In the genomic region with DNA sequence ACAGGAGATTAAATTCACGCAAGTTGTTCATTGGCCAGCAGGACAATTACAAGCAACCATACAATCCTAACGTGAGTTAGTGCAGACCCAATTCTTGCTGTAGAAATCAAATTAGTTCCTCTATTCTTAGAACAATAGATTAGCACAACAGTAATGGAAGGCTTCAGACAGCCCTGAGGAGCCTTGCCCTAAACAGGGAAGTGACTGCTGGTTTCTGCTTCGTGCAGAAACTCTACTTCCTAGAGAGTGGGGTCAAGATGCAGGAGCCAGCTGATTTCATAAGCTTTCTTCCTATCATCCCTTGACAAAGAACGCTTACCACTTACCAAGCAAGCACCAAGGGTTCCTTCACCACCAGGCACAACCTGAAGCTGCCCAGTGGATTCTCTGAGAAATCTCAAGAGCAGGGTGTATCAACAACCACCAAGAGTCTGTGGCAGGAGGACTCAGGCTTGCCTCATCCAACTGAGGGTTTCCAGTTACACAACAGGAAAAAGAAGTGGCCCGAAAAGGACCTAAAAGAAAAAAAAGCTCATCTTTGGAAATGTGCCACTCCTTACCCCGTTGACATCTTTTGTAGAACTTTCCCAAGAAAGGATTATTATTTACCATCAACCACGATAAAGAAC, we compare ENCODE assay signal across 26 mouse cellular contexts.
DNase-seq lines count a peak whose midpoint lies in the region; ATAC-seq and TF ChIP-seq lines count a peak whose summit lies in the region.
"Had no signal": no experiment of that assay in that cellular context is flagged by ENCODE, and none has a peak within 500 bp of the region (broad histone marks: within the 10 kb centered on the region; RNA-seq: fewer than 3 reads in every experiment).

No protein-coding gene starts in this region.

- H3K27ac ChIP-seq in liver, embryonic 16.5 days (ENCODE audit: low read length): peak overlapping the region; percentile 25; the same call in 1 of the 2 replicates
- peak overlapping the region; percentile 73; the same call in 1 of the 2 replicates for H3K27ac ChIP-seq in bone marrow, adult 2 months (ENCODE audit: control insufficient read depth, insufficient read depth, low read depth, low read length, poor library complexity)
- no peak overlapping the region for H3K27ac ChIP-seq in midbrain, embryonic 11.5 days (ENCODE audit: low read depth, low read length)
- H3K27ac ChIP-seq: embryonic facial prominence, embryonic 12.5 days; hindbrain, embryonic 13.5 days; liver, embryonic 13.5 days; midbrain, embryonic 10.5 days; neural tube, embryonic 12.5 days had no signal

- no peak for DNase-seq in liver
- DNase-seq in monocyte, adult 2 months (ENCODE audit: low read depth in 1 of 2, low spot score in 2 of 2): peak; percentile 36 to 43
- DNase-seq in thymus, postnatal 14 days: no peak
- DNase-seq in cerebellum, postnatal 10 days: no peak
- DNase-seq in midbrain, embryonic 11.5 days (ENCODE audit: low spot score, missing footprints): no peak
- DNase-seq: adrenal gland, postnatal 10 days; cerebellum, adult 2 months; gastrocnemius, postnatal 14 days; kidney, adult 2 months; kidney, postnatal 14 days; left cerebral cortex, postnatal 4 days; liver, embryonic 13.5 days; lung, postnatal 10 days; spleen, adult 18-20 months; thymus, postnatal 4 days had no signal

- H3K9me3 ChIP-seq in liver, embryonic 16.5 days (replicated peaks; ENCODE audit: control insufficient read depth, low read length): no peaks in the 10 kb centered on the region
- H3K9me3 ChIP-seq in midbrain, embryonic 11.5 days (ENCODE audit: control insufficient read depth, low read length): no peaks in the 10 kb centered on the region
- H3K9me3 ChIP-seq: embryonic facial prominence, embryonic 12.5 days; hindbrain, embryonic 13.5 days; liver, embryonic 13.5 days; midbrain, embryonic 10.5 days; neural tube, embryonic 12.5 days had no signal

- no peaks in the 10 kb centered on the region for H3K27me3 ChIP-seq in liver, embryonic 16.5 days (ENCODE audit: control insufficient read depth, insufficient read depth, low read depth, low read length)
- no peaks in the 10 kb centered on the region for H3K27me3 ChIP-seq in midbrain, embryonic 11.5 days (ENCODE audit: control insufficient read depth, insufficient read depth, low read length)
- H3K27me3 ChIP-seq: embryonic facial prominence, embryonic 12.5 days; hindbrain, embryonic 13.5 days; liver, embryonic 13.5 days; neural tube, embryonic 12.5 days had no signal

- no peak overlapping the region for H3K4me3 ChIP-seq in liver, embryonic 16.5 days (ENCODE audit: low read depth, low read length)
- peak overlapping the region; percentile 60 for H3K4me3 ChIP-seq in bone marrow, adult 2 months (replicated peaks; ENCODE audit: control insufficient read depth, low read depth, low read length)
- no peak overlapping the region for H3K4me3 ChIP-seq in midbrain, embryonic 11.5 days (ENCODE audit: low read depth, low read length)
- H3K4me3 ChIP-seq: embryonic facial prominence, embryonic 12.5 days; erythroblast, embryonic 14.5 days; hindbrain, embryonic 13.5 days; liver, embryonic 13.5 days; midbrain, embryonic 10.5 days; neural tube, embryonic 12.5 days had no signal

- no peak overlapping the region for H3K9ac ChIP-seq in liver, embryonic 16.5 days (ENCODE audit: low read depth, low read length)
- no peak overlapping the region for H3K9ac ChIP-seq in midbrain, embryonic 11.5 days (ENCODE audit: low read length)
- H3K9ac ChIP-seq: embryonic facial prominence, embryonic 12.5 days; hindbrain, embryonic 13.5 days; liver, embryonic 13.5 days; neural tube, embryonic 12.5 days had no signal

- ATAC-seq in liver, embryonic 16.5 days (ENCODE audit: low read depth): peak; percentile 53; the same call in 1 of the 2 replicates
- ATAC-seq in granulocyte monocyte progenitor cell, adult 5-6 weeks (replicated peaks; ENCODE audit: poor library complexity, severe bottlenecking): peak; percentile 78
- ATAC-seq in midbrain, embryonic 11.5 days (ENCODE audit: low FRiP score): no peak
- ATAC-seq: activated CD4-positive, CD25-positive, alpha-beta regulatory T cell, adult 4 months; forebrain, embryonic 14.5 days; inflammation-experienced regulatory T-cells, adult 6 months had no signal

- TF ChIP-seq CTCF in bone marrow, adult 2 months (IDR thresholded peaks at IDR 0.05; ENCODE audit: control insufficient read depth, insufficient read depth, low read length): no peak

- H3K4me1 ChIP-seq in liver, embryonic 16.5 days (ENCODE audit: control insufficient read depth, low read depth, low read length): no peaks in the 10 kb centered on the region
- H3K4me1 ChIP-seq in bone marrow, adult 2 months (ENCODE audit: control insufficient read depth, insufficient read depth, low read length): peaks cover 3% of the 10 kb centered on the region; the same call in 1 of the 2 replicates
- H3K4me1 ChIP-seq in midbrain, embryonic 11.5 days (ENCODE audit: control insufficient read depth, insufficient read depth, low read length): no peaks in the 10 kb centered on the region
- H3K4me1 ChIP-seq: hindbrain, embryonic 13.5 days; liver, embryonic 13.5 days; midbrain, embryonic 10.5 days; neural tube, embryonic 12.5 days had no signal

- TF ChIP-seq POLR2A in bone marrow, adult 2 months (IDR thresholded peaks at IDR 0.05; ENCODE audit: borderline replicate concordance, control insufficient read depth, low read depth, low read length): no peak

- WGBS in liver, embryonic 16.5 days (ENCODE audit: insufficient replicate concordance): 40% methylated on average over 7 of the region's 7 CpGs
- 20% methylated on average over 7 of the region's 7 CpGs for WGBS in bone marrow, adult 2 months
- WGBS in midbrain, embryonic 11.5 days: 81% methylated on average over 7 of the region's 7 CpGs

- H3K36me3 ChIP-seq in liver, embryonic 16.5 days (ENCODE audit: control insufficient read depth, insufficient read depth): no peaks in the 10 kb centered on the region
- no peaks in the 10 kb centered on the region for H3K36me3 ChIP-seq in midbrain, embryonic 11.5 days (ENCODE audit: control insufficient read depth, insufficient read depth, low read length)
- H3K36me3 ChIP-seq: embryonic facial prominence, embryonic 12.5 days; hindbrain, embryonic 13.5 days; liver, embryonic 13.5 days; midbrain, embryonic 10.5 days; neural tube, embryonic 12.5 days had no signal

- H3K4me2 ChIP-seq in liver, embryonic 16.5 days (ENCODE audit: low read depth, low read length): no peak overlapping the region
- H3K4me2 ChIP-seq in midbrain, embryonic 11.5 days: no peak overlapping the region
- H3K4me2 ChIP-seq: embryonic facial prominence, embryonic 12.5 days; hindbrain, embryonic 13.5 days; liver, embryonic 13.5 days; neural tube, embryonic 12.5 days had no signal

Comparison
In these comparisons a context has a peak if more than half of its experiments do, and no peak if none do; other contexts are left out.
1. DNase-seq: peak in monocyte, adult 2 months (2 of 2); none in liver (single experiment), thymus, postnatal 14 days (single experiment), cerebellum, postnatal 10 days (0 of 2) and midbrain, embryonic 11.5 days (single experiment).